Mouse (Mus musculus) embryonic fibroblast, embryonic 13.5 days (primary cell): ENCODE data around the gene Inf2. TPM values are rescaled to one million over a fixed set of nuclear protein-coding genes. Genes with fewer than 3 reads are reported as not detected.

Experiments used
- H3K27ac ChIP-seq: 2 replicates; pipeline ENCODE4 v1.5.1; 2012; ENCODE audit warnings: low read length, control low read depth, inconsistent platforms; ENCODE audit not compliant: insufficient read depth
- H3K4me1 ChIP-seq: 2 replicates; pipeline ENCODE4 v1.6.1; 2011; ENCODE audit warnings: low read length; ENCODE audit not compliant: control insufficient read depth, insufficient read depth
- H3K4me3 ChIP-seq: 2 replicates; pipeline ENCODE4 v1.5.1; 2011; ENCODE audit warnings: mild to moderate bottlenecking, control low read depth, low read length; ENCODE audit not compliant: insufficient read depth
- CTCF ChIP-seq: IDR thresholded peaks from 2 replicates; pipeline ENCODE4 v1.5.1; 2011; ENCODE audit warnings: mild to moderate bottlenecking, control low read depth, low read length, moderate library complexity, borderline replicate concordance; ENCODE audit not compliant: insufficient read depth
- POLR2A ChIP-seq: IDR thresholded peaks from 2 replicates; pipeline ENCODE4 v1.6.1; 2011; ENCODE audit warnings: low read depth, mild to moderate bottlenecking, control low read depth, low read length, moderate library complexity
- polyA plus RNA-seq: library from polyadenylated mRNA; stranded (reverse); fragments of >200 nt; gene quantifications from 2 replicates; pipeline ENCODE4 v1.2.4, GENCODE M21; 2011; ENCODE audit warnings: low read depth; ENCODE audit not compliant: missing spikeins, insufficient read length

Gene Inf2
- polyA plus RNA-seq, 1 experiment: 67.6 TPM

GRCm38 (mm10) chr12:112604022-112604421 is 15.4 kb downstream of the Inf2 start:
- Histone ChIP-seq H3K4me3 (no peak overlapping the region), H3K27ac (no peak overlapping the region), H3K4me1 (0 out of 2 replicates have a peak, but pooled peaks cover 4% of the 10 kb centered on the region)
- TF ChIP-seq CTCF (no peak), POLR2A (no peak)

- TF ChIP-seq POLR2A (no peak), CTCF (peak; percentile 33; the same call in 1 of the 2 replicates)
- peak overlapping the region; percentile 21; the same call in 1 of the 2 replicates for H3K27ac ChIP-seq
- 0 out of 2 replicates have a peak, but pooled peaks cover 2% of the 10 kb centered on the region for H3K4me1 ChIP-seq
- no peak overlapping the region for H3K4me3 ChIP-seq
Measured at GRCm38 (mm10) chr12:112604709-112605649, 16.4 kb downstream of the Inf2 start.

GRCm38 (mm10) chr12:112605766-112606165 is 17.2 kb downstream of the Inf2 start:
- Histone ChIP-seq H3K4me3 (no peak overlapping the region), H3K27ac (peak overlapping the region; percentile 21; the same call in 1 of the 2 replicates), H3K4me1 (0 out of 2 replicates have a peak, but pooled peaks cover 2% of the 10 kb centered on the region)
- TF ChIP-seq POLR2A (no peak), CTCF (peak; percentile 96)

- Histone ChIP-seq H3K4me3 (no peak overlapping the region), H3K4me1 (0 out of 2 replicates have a peak, but pooled peaks cover 2% of the 10 kb centered on the region), H3K27ac (no peak overlapping the region)
- TF ChIP-seq CTCF: no peak
Measured at GRCm38 (mm10) chr12:112606998-112607397, 18.4 kb downstream of the Inf2 start.

GRCm38 (mm10) chr12:112609031-112609430 is 20.4 kb downstream of the Inf2 start:
- Histone ChIP-seq H3K4me3 (no peak overlapping the region), H3K4me1 (0 out of 2 replicates have a peak, but pooled peaks cover 2% of the 10 kb centered on the region), H3K27ac (no peak overlapping the region)
- TF ChIP-seq CTCF: no peak
- TF ChIP-seq POLR2A: no peak

- peak overlapping the region; percentile 22; the same call in 1 of the 2 replicates for H3K27ac ChIP-seq
- H3K4me1 ChIP-seq: peaks cover 14% of the 10 kb centered on the region
- TF ChIP-seq POLR2A (no peak), CTCF (no peak)
- H3K4me3 ChIP-seq: no peak overlapping the region
Measured at GRCm38 (mm10) chr12:112616668-112617067, 28.1 kb downstream of the Inf2 start.

GRCm38 (mm10) chr12:112617184-112617583 is 28.6 kb downstream of the Inf2 start:
- Histone ChIP-seq H3K27ac (0 out of 2 replicates have a peak overlapping the region, but pooled peaks have one; percentile 22), H3K4me1 (peaks cover 19% of the 10 kb centered on the region), H3K4me3 (no peak overlapping the region)
- TF ChIP-seq CTCF: no peak
- no peak for TF ChIP-seq POLR2A

- Histone ChIP-seq H3K4me3 (no peak overlapping the region), H3K4me1 (peaks cover 19% of the 10 kb centered on the region), H3K27ac (no peak overlapping the region)
- TF ChIP-seq CTCF (peak; percentile 79; the same call in 1 of the 2 replicates), POLR2A (no peak)
Measured at GRCm38 (mm10) chr12:112617898-112618380, 29.4 kb downstream of the Inf2 start.

GRCm38 (mm10) chr12:112618981-112619685 is 30.5 kb downstream of the Inf2 start:
- no peak overlapping the region for H3K4me3 ChIP-seq
- TF ChIP-seq CTCF (no peak), POLR2A (no peak)
- H3K27ac ChIP-seq: no peak overlapping the region
- H3K4me1 ChIP-seq: peaks cover 19% of the 10 kb centered on the region
